24 mouse cellular contexts compared by ENCODE assay signal in genomic region chr1:18498556-18498955, GRCm38 (mm10).
A peak's percentile ranks its signal among the peaks of the same experiment; 100 is the strongest.
DNase-seq lines count a peak whose midpoint lies in the region; TF ChIP-seq lines count a peak whose summit lies in the region.
"Had no signal": no experiment of that assay in that cellular context is flagged by ENCODE, and none has a peak within 500 bp of the region (broad histone marks: within the 10 kb centered on the region; RNA-seq: fewer than 3 reads in every experiment).

No protein-coding gene starts in this region.

- no peak for TF ChIP-seq CTCF in C2C12 (IDR thresholded peaks at IDR 0.05; ENCODE audit: control insufficient read depth, insufficient read depth, insufficient read length)

- intact Hi-C loops in left cerebral cortex, postnatal 25 days (cut with DNase I), result no loop called here

- peak; percentile 80 for DNase-seq in adrenal gland, adult 2 months
- no peak for DNase-seq in adrenal gland, postnatal 25 days
- peak; percentile 1 for DNase-seq in 3T3-L1 (ENCODE audit: low read depth, low spot score)
- DNase-seq in adrenal gland, postnatal 10 days, result peak; percentile 38
- DNase-seq in left cerebral cortex, postnatal 25 days (ENCODE audit: low spot score in 2 of 2), result no peak
- no peak for DNase-seq in thymus, postnatal 14 days
- no peak for DNase-seq in ovary, postnatal 36 days (ENCODE audit: low spot score)
- DNase-seq: cerebellum, adult 18-20 months; cerebellum, adult 9-10 months; cerebellum, postnatal 14 days; gastrocnemius, adult 2 months; gastrocnemius, postnatal 14 days; heart, adult 11 months; heart, postnatal 36 days; kidney, adult 11 months; kidney, adult 8-10 months had no signal

- H3ac ChIP-seq in C2C12 (ENCODE audit: control insufficient read depth, insufficient read length, low read depth), result no peak overlapping the region

- no peaks in the 10 kb centered on the region for H3K36me3 ChIP-seq in C2C12 (ENCODE audit: control insufficient read depth, insufficient read depth)
- H3K36me3 ChIP-seq: forebrain, embryonic 10.5 days; G1E; hindbrain, embryonic 10.5 days; hindbrain, embryonic 13.5 days; intestine, embryonic 15.5 days had no signal

- H3K4me3 ChIP-seq in C2C12 (ENCODE audit: insufficient read depth, poor library complexity, severe bottlenecking), result no peak overlapping the region
- H3K4me3 ChIP-seq: forebrain, embryonic 10.5 days; forebrain, embryonic 13.5 days; gastrocnemius, adult 2 months; hindbrain, embryonic 10.5 days; hindbrain, embryonic 13.5 days; intestine, embryonic 15.5 days had no signal

- H3K27me3 ChIP-seq in C2C12 (ENCODE audit: control insufficient read depth, insufficient read depth, insufficient read length), result no peaks in the 10 kb centered on the region
- H3K27me3 ChIP-seq: CH12.LX; forebrain, embryonic 13.5 days; hindbrain, embryonic 13.5 days; intestine, embryonic 15.5 days had no signal

- H3K79me2 ChIP-seq in C2C12 (ENCODE audit: control insufficient read depth, insufficient read depth), result no peaks in the 10 kb centered on the region

- H3K79me3 ChIP-seq in C2C12 (ENCODE audit: low read depth), result no peaks in the 10 kb centered on the region

TF ChIP-seq in C2C12, 6 proteins besides CTCF, POLR2A, EP300 and RAD21:
- TF ChIP-seq MAX (IDR thresholded peaks at IDR 0.05) (no peak), CEBPB (IDR thresholded peaks at IDR 0.05; ENCODE audit: low read depth) (no peak), MYOG (IDR thresholded peaks at IDR 0.05; ENCODE audit: control insufficient read depth, extremely low read depth, insufficient read length) (no peak), MYOD1 (IDR thresholded peaks at IDR 0.05; ENCODE audit: control insufficient read depth, insufficient read length, low read depth) (no peak), FOSL1 (IDR thresholded peaks at IDR 0.05; ENCODE audit: insufficient read depth, low read length, poor library complexity, severe bottlenecking) (peak; percentile 4)

Comparison
In these comparisons a context has a peak if more than half of its experiments do, and no peak if none do; other contexts are left out.
1. DNase-seq: peak in adrenal gland, adult 2 months (single experiment), 3T3-L1 (single experiment) and adrenal gland, postnatal 10 days (single experiment); none in adrenal gland, postnatal 25 days (single experiment), left cerebral cortex, postnatal 25 days (0 of 2), thymus, postnatal 14 days (single experiment) and ovary, postnatal 36 days (single experiment).